Mouse (Mus musculus): Measurements from ENCODE around the gene Ahsa2.

GRCm38 (mm10) chr11:23520473-23521205, 22.8 kb upstream of the Ahsa2 start, which contains the start of gene 1700093K21Rik:
- TF ChIP-seq CTCF (conservative IDR thresholded peaks at IDR 0.05; ENCODE audit: low read length) (no peak), NANOG (IDR thresholded peaks at IDR 0.05; ENCODE audit: borderline replicate concordance, low read length) (peak; percentile 21; the same call in 1 of the 2 replicates), POU5F1 (IDR thresholded peaks at IDR 0.05; ENCODE audit: borderline replicate concordance, low read length) (no peak)
